Mouse (Mus musculus): ENCODE measurements around the gene Stk39. TPM values are rescaled to one million over a fixed set of nuclear protein-coding genes. Genes with fewer than 3 reads are reported as not detected.

Gene Stk39
- total RNA-seq, 1 experiment: 5.0 TPM

GRCm38 (mm10) chr2:68433736-68434312, 38.2 kb downstream of the Stk39 start:
- TF ChIP-seq CHD2 (IDR thresholded peaks at IDR 0.05; ENCODE audit: low read depth, low read length) (no peak), ZC3H11A (IDR thresholded peaks at IDR 0.05; ENCODE audit: borderline replicate concordance, low read depth, low read length) (no peak), HCFC1 (IDR thresholded peaks at IDR 0.05; ENCODE audit: borderline replicate concordance, insufficient read depth, low read length) (no peak), ZNF384 (IDR thresholded peaks at IDR 0.05; ENCODE audit: low read depth, low read length) (no peak), MAFK (IDR thresholded peaks at IDR 0.05; ENCODE audit: insufficient read depth, low read depth, low read length) (no peak)
- Histone ChIP-seq H3K9ac (ENCODE audit: insufficient read depth, low read depth, low read length, poor library complexity, severe bottlenecking) (no peak overlapping the region), H3K4me3 (ENCODE audit: insufficient read depth in 1 of 2, low read depth in 1 of 2, low read length in 2 of 2, poor library complexity in 1 of 2, severe bottlenecking in 1 of 2) (no peak overlapping the region), H3K9me3 (ENCODE audit: control insufficient read depth, insufficient read depth, low read depth, low read length) (no peaks in the 10 kb centered on the region), H3K4me1 (ENCODE audit: control insufficient read depth in 2 of 2, insufficient read depth in 2 of 2, low read length in 2 of 2, poor library complexity in 1 of 2) (peaks cover 0 to 11% of the 10 kb centered on the region in 2 experiments; a peak in 1 of 4 replicates), H3K36me3 (ENCODE audit: control insufficient read depth, insufficient read depth, low read length, poor library complexity, severe bottlenecking) (no peaks in the 10 kb centered on the region), H3K27ac (ENCODE audit: insufficient read depth, low read depth, low read length, poor library complexity, severe bottlenecking) (no peak overlapping the region)
- no peak for DNase-seq (ENCODE audit: low read depth, low spot score)
- in situ Hi-C loops (cut with MboI; ENCODE audit: low sequenced_read_pairs in 2 of 2, unreplicated experiment in 2 of 2): no loop called here

GRCm38 (mm10) chr2:68432834-68433233, 39.2 kb downstream of the Stk39 start:
- Histone ChIP-seq H3K9ac (ENCODE audit: insufficient read depth, low read depth, low read length, poor library complexity, severe bottlenecking) (no peak overlapping the region), H3K4me3 (ENCODE audit: insufficient read depth in 1 of 2, low read depth in 1 of 2, low read length in 2 of 2, poor library complexity in 1 of 2, severe bottlenecking in 1 of 2) (no peak overlapping the region), H3K36me3 (ENCODE audit: control insufficient read depth, insufficient read depth, low read length, poor library complexity, severe bottlenecking) (no peaks in the 10 kb centered on the region), H3K4me1 (ENCODE audit: control insufficient read depth in 2 of 2, insufficient read depth in 2 of 2, low read length in 2 of 2, poor library complexity in 1 of 2) (peaks cover 0 to 11% of the 10 kb centered on the region in 2 experiments; a peak in 1 of 4 replicates), H3K9me3 (ENCODE audit: control insufficient read depth, insufficient read depth, low read depth, low read length) (no peaks in the 10 kb centered on the region), H3K27ac (ENCODE audit: insufficient read depth, low read depth, low read length, poor library complexity, severe bottlenecking) (no peak overlapping the region)
- no peak for TF ChIP-seq HCFC1 (IDR thresholded peaks at IDR 0.05; ENCODE audit: borderline replicate concordance, insufficient read depth, low read length)
- TF ChIP-seq MAFK (IDR thresholded peaks at IDR 0.05; ENCODE audit: insufficient read depth, low read depth, low read length): no peak
- TF ChIP-seq CHD2 (IDR thresholded peaks at IDR 0.05; ENCODE audit: low read depth, low read length): no peak
- TF ChIP-seq ZNF384 (IDR thresholded peaks at IDR 0.05; ENCODE audit: low read depth, low read length): no peak
- no peak for TF ChIP-seq ZC3H11A (IDR thresholded peaks at IDR 0.05; ENCODE audit: borderline replicate concordance, low read depth, low read length)
- DNase-seq (ENCODE audit: low read depth, low spot score): no peak
- in situ Hi-C loops (cut with MboI; ENCODE audit: low sequenced_read_pairs in 2 of 2, unreplicated experiment in 2 of 2): no loop called here

DNA sequence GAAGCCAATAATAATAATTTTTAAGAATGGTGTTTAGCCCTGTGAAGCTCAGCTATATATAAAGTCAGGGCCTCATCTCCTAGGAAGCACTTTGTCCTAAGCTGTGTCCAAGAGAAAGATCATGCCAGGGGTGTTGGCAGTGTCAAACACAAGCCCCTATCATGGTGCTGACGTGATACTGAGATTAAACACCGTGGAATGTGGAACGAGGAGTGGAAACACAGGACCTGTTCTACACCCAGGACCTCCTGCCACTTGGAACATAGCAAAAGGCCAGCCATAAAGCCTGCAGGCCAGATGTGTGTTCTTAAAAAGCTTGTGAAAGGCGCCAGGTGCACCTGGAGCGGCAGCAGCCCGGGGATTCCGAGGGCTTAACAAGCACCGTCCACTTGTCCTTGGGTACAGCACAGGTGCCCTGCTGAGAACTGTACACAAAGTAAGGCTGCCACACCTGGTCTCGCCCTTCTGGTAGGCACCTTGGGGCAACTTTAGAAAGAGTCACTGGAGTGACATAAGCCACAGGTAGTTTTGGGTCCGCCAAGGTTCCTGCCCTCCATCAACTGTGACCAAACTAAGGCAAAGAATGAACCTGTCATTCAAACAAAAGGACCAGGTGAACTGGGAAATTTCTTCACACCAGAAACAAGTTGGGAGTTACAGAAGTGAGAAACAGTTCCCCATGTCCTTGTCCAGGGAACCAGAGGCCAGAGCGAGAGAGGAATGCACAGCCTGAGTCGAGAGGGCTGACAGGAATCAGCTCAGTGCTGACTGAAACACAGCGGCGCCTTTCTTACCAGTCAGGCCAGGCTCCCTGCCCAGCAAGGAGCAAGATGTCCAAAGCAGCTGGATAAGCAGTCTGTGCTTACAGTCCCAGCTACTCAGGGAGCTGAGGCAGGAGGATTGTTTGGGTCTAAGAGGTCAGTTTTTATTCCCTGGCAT, 40.8 kb downstream of the Stk39 start:
- Histone ChIP-seq H3K9ac (ENCODE audit: insufficient read depth, low read depth, low read length, poor library complexity, severe bottlenecking) (no peak overlapping the region), H3K4me1 (ENCODE audit: control insufficient read depth in 2 of 2, insufficient read depth in 2 of 2, low read length in 2 of 2, poor library complexity in 1 of 2) (peaks cover 0 to 8% of the 10 kb centered on the region in 2 experiments; a peak in 1 of 4 replicates), H3K36me3 (ENCODE audit: control insufficient read depth, insufficient read depth, low read length, poor library complexity, severe bottlenecking) (no peaks in the 10 kb centered on the region), H3K27ac (ENCODE audit: insufficient read depth, low read depth, low read length, poor library complexity, severe bottlenecking) (no peak overlapping the region), H3K4me3 (ENCODE audit: insufficient read depth in 1 of 2, low read depth in 1 of 2, low read length in 2 of 2, poor library complexity in 1 of 2, severe bottlenecking in 1 of 2) (no peak overlapping the region), H3K9me3 (ENCODE audit: control insufficient read depth, insufficient read depth, low read depth, low read length) (no peaks in the 10 kb centered on the region)
- TF ChIP-seq MAFK (IDR thresholded peaks at IDR 0.05; ENCODE audit: insufficient read depth, low read depth, low read length) (no peak), ZNF384 (IDR thresholded peaks at IDR 0.05; ENCODE audit: low read depth, low read length) (no peak), ZC3H11A (IDR thresholded peaks at IDR 0.05; ENCODE audit: borderline replicate concordance, low read depth, low read length) (no peak), CHD2 (IDR thresholded peaks at IDR 0.05; ENCODE audit: low read depth, low read length) (no peak), HCFC1 (IDR thresholded peaks at IDR 0.05; ENCODE audit: borderline replicate concordance, insufficient read depth, low read length) (no peak)
- DNase-seq (ENCODE audit: low read depth, low spot score): no peak
- in situ Hi-C loops (cut with MboI; ENCODE audit: low sequenced_read_pairs in 2 of 2, unreplicated experiment in 2 of 2): no loop called here

DNA sequence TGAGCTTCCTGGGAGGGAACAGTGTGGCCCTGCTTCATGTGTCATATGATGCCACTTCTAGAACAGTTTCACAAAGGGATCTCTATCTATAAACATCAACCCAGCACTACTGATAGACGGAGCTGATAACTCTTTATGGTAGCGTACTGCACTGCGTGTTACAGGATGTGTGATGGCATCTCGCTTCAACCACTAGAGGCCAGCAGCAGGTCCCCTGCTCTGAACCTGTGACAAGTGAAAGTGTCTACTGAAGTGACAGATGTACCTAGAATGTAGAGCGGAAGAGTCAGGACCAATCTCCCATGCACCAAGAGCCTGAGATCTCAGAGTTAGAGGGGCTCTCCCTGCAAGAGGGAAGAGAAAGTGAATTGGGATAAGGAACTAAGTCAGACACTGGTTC, 41.6 kb downstream of the Stk39 start:
- in situ Hi-C loops (cut with MboI; ENCODE audit: low sequenced_read_pairs in 2 of 2, unreplicated experiment in 2 of 2): no loop called here
- Histone ChIP-seq H3K9ac (ENCODE audit: insufficient read depth, low read depth, low read length, poor library complexity, severe bottlenecking) (no peak overlapping the region), H3K27ac (ENCODE audit: insufficient read depth, low read depth, low read length, poor library complexity, severe bottlenecking) (no peak overlapping the region), H3K4me3 (ENCODE audit: insufficient read depth in 1 of 2, low read depth in 1 of 2, low read length in 2 of 2, poor library complexity in 1 of 2, severe bottlenecking in 1 of 2) (no peak overlapping the region), H3K9me3 (ENCODE audit: control insufficient read depth, insufficient read depth, low read depth, low read length) (no peaks in the 10 kb centered on the region), H3K36me3 (ENCODE audit: control insufficient read depth, insufficient read depth, low read length, poor library complexity, severe bottlenecking) (no peaks in the 10 kb centered on the region), H3K4me1 (ENCODE audit: control insufficient read depth in 2 of 2, insufficient read depth in 2 of 2, low read length in 2 of 2, poor library complexity in 1 of 2) (peaks cover 0 to 2% of the 10 kb centered on the region in 2 experiments; a peak in 1 of 4 replicates)
- TF ChIP-seq MAFK (IDR thresholded peaks at IDR 0.05; ENCODE audit: insufficient read depth, low read depth, low read length) (no peak), HCFC1 (IDR thresholded peaks at IDR 0.05; ENCODE audit: borderline replicate concordance, insufficient read depth, low read length) (no peak), ZNF384 (IDR thresholded peaks at IDR 0.05; ENCODE audit: low read depth, low read length) (no peak), ZC3H11A (IDR thresholded peaks at IDR 0.05; ENCODE audit: borderline replicate concordance, low read depth, low read length) (no peak), CHD2 (IDR thresholded peaks at IDR 0.05; ENCODE audit: low read depth, low read length) (no peak)
- no peak for DNase-seq (ENCODE audit: low read depth, low spot score)

Measured in ES-E14 (cell line).